Mouse (Mus musculus) forebrain, embryonic 10.5 days (tissue): ENCODE measurements around the gene Clybl. TPM values are rescaled to one million over a fixed set of nuclear protein-coding genes. Genes with fewer than 3 reads are reported as not detected.

Experiments
- DNase-seq: peaks from one replicate; pipeline ENCODE4 v3.0.0-alpha.2; 2017; ENCODE audit warnings: low spot score; ENCODE audit errors: extremely low spot score
- H3K27ac ChIP-seq: fragments of 300-500 bp; sonication (generic); 2 replicates; pipeline ENCODE4 v1.5.1; 2016; ENCODE audit warnings: mild to moderate bottlenecking
- H3K27me3 ChIP-seq: fragments of 300-500 bp; sonication (generic); 2 replicates; pipeline ENCODE4 v1.6.1; 2016; ENCODE audit warnings: mild to moderate bottlenecking; ENCODE audit not compliant: poor library complexity, severe bottlenecking
- H3K36me3 ChIP-seq: fragments of 300-500 bp; sonication (generic); replicated peaks from 2 replicates; pipeline ENCODE4 v1.6.1; 2016; ENCODE audit warnings: mild to moderate bottlenecking, moderate library complexity
- H3K4me1 ChIP-seq: fragments of 300-500 bp; sonication (generic); 2 replicates; pipeline ENCODE4 v1.6.1; 2016
- H3K4me3 ChIP-seq: fragments of 300-500 bp; sonication (generic); 2 replicates; pipeline ENCODE4 v1.5.1; 2016; ENCODE audit warnings: mild to moderate bottlenecking, moderate library complexity
- H3K9me3 ChIP-seq: fragments of 300-500 bp; sonication (generic); 2 replicates; pipeline ENCODE4 v1.6.1; 2016; ENCODE audit warnings: mild to moderate bottlenecking, moderate library complexity
- WGBS: fragments of 180-500 bp; shearing (Covaris S2); methylation state at CpG from one replicate; pipeline ENCODE4 v1.1.7; 2016; 5-methylcytosine and 5-hydroxymethylcytosine counted together
- polyA plus RNA-seq: library from polyadenylated mRNA; unstranded; fragments of >200 nt; fragmentation: Nextera tagmentation; extraction: Ambion mirVana; gene quantifications from 2 replicates; pipeline ENCODE4 v1.2.1, GENCODE M21; 2016

Clybl gene
- polyA plus RNA-seq, 1 experiment from 2014 or later = 35.3 TPM

- Histone ChIP-seq H3K4me3 (peak overlapping the region; percentile 64), H3K9me3 (no peaks in the 10 kb centered on the region), H3K27me3 (peaks cover 74% of the 10 kb centered on the region), H3K27ac (peak overlapping the region; percentile 95), H3K36me3 (peaks cover 3% of the 10 kb centered on the region; the same call in 1 of the 2 replicates), H3K4me1 (peaks cover 75% of the 10 kb centered on the region)
- DNase-seq = no peak
- 50% methylated on average over 5 of the region's 5 CpGs for WGBS
Observed at GRCm38 (mm10) chr14:122451551-122452145, 270.1 kb downstream of the Clybl start.

Other genes with a start within 250 kb of the Clybl start
- 1.9 and 2.5 TPM in 2 replicates for gene Gpr183, start 216.5 kb upstream of the Clybl start, polyA plus RNA-seq
- gene Timm8a2, start 147.0 kb upstream of the Clybl start, polyA plus RNA-seq = not detected in 2 replicates
- 120 and 128 TPM in 2 replicates for gene Tm9sf2, start 74.7 kb upstream of the Clybl start, polyA plus RNA-seq